Mouse (Mus musculus) intestine, postnatal 0 days (tissue): ENCODE results near the gene Ccser2. TPM values are rescaled to one million over a fixed set of nuclear protein-coding genes. Genes with fewer than 3 reads are reported as not detected.

Experiments used
- ATAC-seq: fragments of 200-750 bp; cut with Nextera tagmentation; 2 replicates; pipeline ENCODE4 v1.8.0; 2017; ENCODE audit warnings: mild to moderate bottlenecking, moderate TSS enrichment, moderate library complexity
- H3K27ac ChIP-seq: fragments of 300-500 bp; sonication (generic); 2 replicates; pipeline ENCODE4 v1.5.1; 2014; ENCODE audit warnings: mild to moderate bottlenecking, low read depth, low read length, moderate library complexity
- H3K27me3 ChIP-seq: fragments of 300-500 bp; sonication (generic); replicated peaks from 2 replicates; pipeline ENCODE4 v1.6.1; 2014; ENCODE audit warnings: low read length, mixed read lengths; ENCODE audit not compliant: control insufficient read depth, insufficient read depth
- H3K36me3 ChIP-seq: fragments of 300-500 bp; sonication (generic); 2 replicates; pipeline ENCODE4 v1.6.1; 2014; ENCODE audit warnings: mild to moderate bottlenecking, moderate library complexity; ENCODE audit not compliant: control insufficient read depth, insufficient read depth
- H3K4me1 ChIP-seq: fragments of 300-500 bp; sonication (generic); replicated peaks from 2 replicates; pipeline ENCODE4 v1.6.1; 2014; ENCODE audit warnings: antibody characterized with exemption, low read length, mixed read lengths; ENCODE audit not compliant: control insufficient read depth, insufficient read depth
- H3K4me2 ChIP-seq: fragments of 300-500 bp; sonication (generic); replicated peaks from 2 replicates; pipeline ENCODE4 v1.6.1; 2014; ENCODE audit warnings: low read depth, mild to moderate bottlenecking, moderate library complexity
- H3K4me3 ChIP-seq: fragments of 300-500 bp; sonication (generic); 2 replicates; pipeline ENCODE4 v1.5.1; 2014; ENCODE audit warnings: low read depth, low read length
- H3K9ac ChIP-seq: fragments of 300-500 bp; sonication (generic); 2 replicates; pipeline ENCODE4 v1.6.1; 2014; ENCODE audit warnings: mild to moderate bottlenecking, low read depth, low read length
- H3K9me3 ChIP-seq: fragments of 300-500 bp; sonication (generic); 2 replicates; pipeline ENCODE4 v1.6.1; 2016; ENCODE audit warnings: mixed run types; ENCODE audit not compliant: control insufficient read depth
- CTCF ChIP-seq: sonication (generic); IDR thresholded peaks from 2 replicates; pipeline ENCODE4 v1.5.1; 2016; ENCODE audit warnings: low read depth, mild to moderate bottlenecking, control low read depth, antibody characterized with exemption, moderate library complexity
- WGBS: fragments of 180-500 bp; shearing (Covaris S2); extraction: QIAGEN DNeasy Blood & Tissue Kit; methylation state at CpG from one replicate; pipeline ENCODE4 v1.1.7; 2014; 5-methylcytosine and 5-hydroxymethylcytosine counted together
- polyA plus RNA-seq: library from polyadenylated mRNA; unstranded; fragments of >200 nt; fragmentation: Nextera tagmentation; extraction: Ambion mirVana; gene quantifications from 2 replicates; pipeline ENCODE4 v1.2.1, GENCODE M21; 2015

The Ccser2 gene
- polyA plus RNA-seq, 1 experiment from 2014 or later = 81.8 TPM

DNA sequence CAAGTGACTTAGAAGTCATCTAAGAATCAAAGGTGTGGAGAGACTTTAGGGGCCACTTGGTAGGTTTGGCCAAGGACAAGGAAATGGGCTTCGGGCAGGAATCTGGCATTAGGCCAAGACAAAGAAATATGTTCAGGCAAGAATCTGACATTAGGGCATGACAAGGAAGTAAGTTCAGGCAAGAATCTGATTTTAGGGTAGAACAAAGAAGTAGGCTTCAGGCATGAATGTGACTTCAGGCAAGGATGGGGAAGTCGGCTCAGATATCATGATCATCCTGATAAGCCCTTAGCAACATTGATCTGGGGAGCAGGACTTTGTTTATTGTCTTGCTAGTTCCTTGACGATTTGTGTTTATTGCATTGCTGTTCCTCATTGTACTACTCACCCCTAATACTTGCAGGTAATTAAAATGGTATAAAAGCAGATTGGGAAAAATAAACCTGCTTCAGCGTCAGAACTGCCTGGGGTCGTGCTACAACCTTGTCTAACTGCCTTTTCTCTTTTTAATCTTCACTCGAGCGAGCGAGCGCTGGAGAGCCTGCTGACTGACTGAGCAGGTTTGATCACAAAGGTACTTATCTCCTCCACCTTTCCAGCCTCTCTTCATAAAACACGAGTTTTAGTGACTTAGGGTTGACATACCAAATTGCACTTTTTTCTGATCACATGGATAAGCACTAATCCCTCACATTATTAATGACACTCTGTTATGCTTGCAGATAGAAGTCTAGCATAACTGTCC lies 35.8 kb downstream of the Ccser2 start:
- Histone ChIP-seq H3K9ac (no peak overlapping the region), H3K4me2 (peak overlapping the region; percentile 27), H3K27me3 (no peaks in the 10 kb centered on the region), H3K9me3 (no peaks in the 10 kb centered on the region), H3K36me3 (peaks cover 6% of the 10 kb centered on the region; the same call in 1 of the 2 replicates), H3K27ac (no peak overlapping the region), H3K4me1 (0 out of 2 replicates have a peak, but pooled peaks cover 3% of the 10 kb centered on the region), H3K4me3 (no peak overlapping the region)
- WGBS = 37% methylated on average over 10 of the region's 10 CpGs
- peak; percentile 66 for ATAC-seq
- TF ChIP-seq CTCF = no peak

DNA sequence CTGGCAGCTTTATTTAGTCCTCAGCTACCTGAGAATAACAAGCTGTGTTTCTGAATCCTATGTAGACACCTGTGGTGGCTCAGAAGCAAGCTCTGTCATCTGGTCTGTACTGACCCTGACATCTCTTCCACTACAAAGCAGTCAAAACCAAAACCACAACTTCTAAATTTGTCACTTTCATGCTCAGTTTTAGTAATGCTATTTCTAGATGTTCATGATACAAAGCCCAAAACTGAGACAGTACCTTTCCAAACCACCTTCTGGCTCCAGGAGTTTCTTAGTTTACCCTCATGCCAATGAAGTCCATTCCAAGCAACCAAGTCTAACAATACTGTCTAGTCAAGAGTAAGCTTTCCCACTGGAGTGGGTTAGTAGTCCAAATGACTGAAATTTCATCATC lies 36.5 kb downstream of the Ccser2 start:
- Histone ChIP-seq H3K4me3 (no peak overlapping the region), H3K27me3 (no peaks in the 10 kb centered on the region), H3K36me3 (peaks cover 8% of the 10 kb centered on the region; the same call in 1 of the 2 replicates), H3K27ac (no peak overlapping the region), H3K4me1 (0 out of 2 replicates have a peak, but pooled peaks cover under 1% of the 10 kb centered on the region), H3K9ac (no peak overlapping the region), H3K9me3 (no peaks in the 10 kb centered on the region), H3K4me2 (no peak overlapping the region)
- ATAC-seq = no peak
- no peak for TF ChIP-seq CTCF

DNA sequence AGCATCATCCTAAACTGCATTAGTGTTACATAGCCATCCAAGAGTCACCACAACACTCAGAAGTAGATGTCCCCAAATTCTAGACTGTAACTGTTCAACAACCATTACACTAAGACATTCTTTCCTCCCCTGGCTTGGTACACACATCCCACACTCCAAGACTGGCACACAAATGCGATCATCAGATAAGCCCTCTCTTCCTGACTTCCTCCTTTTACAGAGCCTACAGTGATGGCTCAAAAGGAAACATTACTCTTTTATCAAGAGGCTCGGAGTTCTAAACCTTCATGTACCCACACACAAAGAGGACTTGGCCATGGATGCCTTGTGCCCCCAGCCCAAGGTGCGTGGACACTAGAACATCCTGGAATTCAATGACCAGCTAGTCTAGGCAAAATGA lies 45.2 kb downstream of the Ccser2 start:
- Histone ChIP-seq H3K4me3 (no peak overlapping the region), H3K27me3 (no peaks in the 10 kb centered on the region), H3K9ac (no peak overlapping the region), H3K36me3 (peaks cover 3% of the 10 kb centered on the region; the same call in 1 of the 2 replicates), H3K27ac (no peak overlapping the region), H3K4me2 (no peak overlapping the region), H3K9me3 (no peaks in the 10 kb centered on the region), H3K4me1 (0 out of 2 replicates have a peak, but pooled peaks cover 7% of the 10 kb centered on the region)
- 93% methylated on average over 3 of the region's 3 CpGs for WGBS
- TF ChIP-seq CTCF = no peak
- ATAC-seq = no peak

DNA sequence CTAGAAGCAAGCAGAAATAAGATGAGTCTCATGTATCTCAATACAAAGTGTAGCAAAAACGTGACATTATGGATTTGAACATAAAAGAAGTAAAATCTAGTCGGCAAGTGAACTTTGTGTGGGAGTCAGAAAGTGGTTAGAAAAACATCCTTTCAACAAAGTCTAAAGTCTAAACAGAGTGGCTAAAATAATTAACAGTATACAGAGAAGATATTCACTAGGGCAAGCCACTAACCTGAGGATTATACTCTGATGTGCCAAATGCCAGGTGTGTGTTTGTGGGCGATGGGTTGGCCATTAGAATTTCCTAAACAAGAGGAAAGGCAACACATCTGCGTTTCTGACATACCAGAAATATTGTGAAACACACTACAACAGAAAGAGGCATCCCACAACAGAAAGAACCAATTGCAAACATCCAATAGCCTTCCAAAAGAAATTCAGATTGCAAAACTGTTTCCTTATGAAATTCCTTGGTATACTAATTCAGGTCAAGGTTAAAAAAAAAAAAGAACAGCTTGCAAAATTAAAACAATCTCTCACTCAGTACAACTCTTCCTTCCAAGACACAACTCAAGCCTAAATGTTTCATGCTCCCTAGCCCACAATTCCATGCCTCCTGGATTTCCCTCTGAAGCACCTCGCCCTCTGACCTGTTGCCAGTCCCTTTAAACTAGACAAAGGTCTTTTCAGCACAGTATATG lies 47.1 kb downstream of the Ccser2 start:
- 0 out of 2 replicates have a peak, but pooled peaks cover under 1% of the 10 kb centered on the region for H3K36me3 ChIP-seq
- TF ChIP-seq CTCF = no peak
- H3K4me1 ChIP-seq = 0 out of 2 replicates have a peak, but pooled peaks cover 7% of the 10 kb centered on the region
- H3K27ac ChIP-seq = no peak overlapping the region
- ATAC-seq = no peak
- no peaks in the 10 kb centered on the region for H3K27me3 ChIP-seq
- WGBS = 78% methylated on average over 5 of the region's 5 CpGs
- no peak overlapping the region for H3K9ac ChIP-seq
- H3K9me3 ChIP-seq = no peaks in the 10 kb centered on the region
- no peak overlapping the region for H3K4me3 ChIP-seq
- H3K4me2 ChIP-seq = no peak overlapping the region

DNA sequence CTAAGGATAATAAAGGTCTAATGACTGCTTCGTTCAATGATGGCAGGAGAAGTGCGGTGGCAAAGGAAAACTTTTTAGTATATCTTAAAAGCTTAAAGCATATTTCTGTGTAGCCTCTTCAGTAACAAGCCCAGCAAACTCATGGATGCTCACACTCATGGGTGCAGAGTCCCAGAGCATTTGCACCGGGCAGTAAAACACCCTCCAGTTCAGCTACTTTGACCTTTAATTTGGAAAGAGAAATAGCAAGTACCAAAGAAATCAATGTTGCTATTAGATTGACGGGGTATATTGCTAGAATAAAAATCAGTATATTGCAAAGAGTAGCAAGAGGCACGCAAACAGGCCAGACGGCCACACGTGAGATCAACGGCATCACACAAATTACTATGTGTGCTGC lies 48.7 kb downstream of the Ccser2 start:
- no peak overlapping the region for H3K4me3 ChIP-seq
- H3K27me3 ChIP-seq = no peaks in the 10 kb centered on the region

DNA sequence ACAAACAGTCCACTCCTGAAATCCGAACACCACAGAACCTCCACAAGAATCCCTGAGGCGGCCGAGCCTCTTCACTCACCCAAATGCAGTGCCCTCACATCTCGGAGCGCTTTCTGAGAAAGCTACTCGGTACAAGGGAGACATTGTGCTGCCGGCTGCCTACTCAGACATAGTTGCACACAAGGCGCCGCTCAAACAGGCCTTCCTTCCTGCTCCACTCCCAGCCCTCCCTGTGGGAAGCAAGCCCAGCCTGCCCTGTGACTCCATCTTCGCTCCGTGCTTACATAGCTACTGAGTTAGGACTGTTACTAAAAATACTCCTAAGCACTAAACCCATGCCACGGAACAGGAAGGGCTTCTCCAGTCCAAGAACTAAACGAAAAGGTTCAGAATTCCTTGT lies 49.4 kb downstream of the Ccser2 start:
- H3K9ac ChIP-seq = peak overlapping the region; percentile 59
- WGBS = 10% methylated on average over 13 of the region's 13 CpGs
- peak overlapping the region; percentile 40 for H3K4me3 ChIP-seq
- no peaks in the 10 kb centered on the region for H3K9me3 ChIP-seq
- ATAC-seq = peak; percentile 73
- no peaks in the 10 kb centered on the region for H3K27me3 ChIP-seq
- no peak for TF ChIP-seq CTCF
- peaks cover 5% of the 10 kb centered on the region; the same call in 1 of the 2 replicates for H3K36me3 ChIP-seq
- 0 out of 2 replicates have a peak, but pooled peaks cover 7% of the 10 kb centered on the region for H3K4me1 ChIP-seq
- peak overlapping the region; percentile 62 for H3K4me2 ChIP-seq
- peak overlapping the region; percentile 92 for H3K27ac ChIP-seq

More for the DNA sequence above, 48.7 kb downstream of the Ccser2 start:
- 72% methylated on average over 8 of the region's 8 CpGs for WGBS
- no peak for TF ChIP-seq CTCF
- no peaks in the 10 kb centered on the region for H3K9me3 ChIP-seq
- H3K4me1 ChIP-seq = 0 out of 2 replicates have a peak, but pooled peaks cover 7% of the 10 kb centered on the region
- H3K36me3 ChIP-seq = peaks cover 5% of the 10 kb centered on the region; the same call in 1 of the 2 replicates
- no peak overlapping the region for H3K9ac ChIP-seq
- no peak overlapping the region for H3K4me2 ChIP-seq
- ATAC-seq = no peak
- H3K27ac ChIP-seq = no peak overlapping the region
